In genomic region chr10:4333319-4333718, GRCm38 (mm10) we compare ENCODE assay signal across 8 mouse cellular contexts. TPM values are rescaled to one million over a fixed set of nuclear protein-coding genes. Genes with fewer than 3 reads are reported as not detected.
A peak's percentile ranks its signal among the peaks of the same experiment; 100 is the strongest.
DNase-seq lines count a peak whose midpoint lies in the region; ATAC-seq and TF ChIP-seq lines count a peak whose summit lies in the region.

No protein-coding gene starts in this region.

- no peak overlapping the region for H3K9ac ChIP-seq in intestine, embryonic 16.5 days (ENCODE audit: low read depth, low read length)
- no peak overlapping the region for H3K9ac ChIP-seq in limb, embryonic 15.5 days
- H3K9ac ChIP-seq in midbrain, embryonic 14.5 days (replicated peaks; ENCODE audit: low read length) = no peak overlapping the region

- H3K4me2 ChIP-seq in intestine, embryonic 16.5 days (ENCODE audit: low read depth, low read length) = peak overlapping the region; percentile 64
- H3K4me2 ChIP-seq in limb, embryonic 15.5 days = peak overlapping the region; percentile 68
- peak overlapping the region; percentile 61 for H3K4me2 ChIP-seq in midbrain, embryonic 14.5 days (ENCODE audit: low read length)

- 13% methylated on average over 8 of the region's 8 CpGs for WGBS in intestine, embryonic 16.5 days
- 12% methylated on average over 8 of the region's 8 CpGs for WGBS in limb, embryonic 15.5 days
- WGBS in midbrain, embryonic 14.5 days = 7% methylated on average over 8 of the region's 8 CpGs

- DNase-seq in 416B (ENCODE audit: low read depth) (peak; percentile 71), R1 (ENCODE audit: low read depth, low spot score) (peak; percentile 99)
- peak; percentile 82 for DNase-seq in midbrain, embryonic 14.5 days
- peak; percentile 53 for DNase-seq in thymus, postnatal 25 days

- no peaks in the 10 kb centered on the region for H3K27me3 ChIP-seq in intestine, embryonic 16.5 days (replicated peaks; ENCODE audit: control insufficient read depth, insufficient read depth, low read length)
- no peaks in the 10 kb centered on the region for H3K27me3 ChIP-seq in limb, embryonic 15.5 days
- no peaks in the 10 kb centered on the region for H3K27me3 ChIP-seq in midbrain, embryonic 14.5 days (ENCODE audit: control insufficient read depth, insufficient read depth, low read length)

- peak; percentile 83 for TF ChIP-seq CTCF in cortical plate, adult 2 months (IDR thresholded peaks at IDR 0.05; ENCODE audit: extremely low read depth, insufficient read depth, low read length)

- no peak overlapping the region for H3K4me3 ChIP-seq in cortical plate, adult 2 months (ENCODE audit: insufficient read depth, low read length)
- H3K4me3 ChIP-seq in intestine, embryonic 16.5 days (ENCODE audit: low read length) = peak overlapping the region; percentile 3; the same call in 1 of the 2 replicates
- no peak overlapping the region; the same call in 1 of the 2 replicates for H3K4me3 ChIP-seq in limb, embryonic 15.5 days
- no peak overlapping the region for H3K4me3 ChIP-seq in midbrain, embryonic 14.5 days (replicated peaks; ENCODE audit: low read depth, low read length)

- no peaks in the 10 kb centered on the region for H3K36me3 ChIP-seq in intestine, embryonic 16.5 days (ENCODE audit: control insufficient read depth, insufficient read depth, low read length)
- H3K36me3 ChIP-seq in limb, embryonic 15.5 days = no peaks in the 10 kb centered on the region
- no peaks in the 10 kb centered on the region for H3K36me3 ChIP-seq in midbrain, embryonic 14.5 days (ENCODE audit: control insufficient read depth, insufficient read depth, low read length)

- no peaks in the 10 kb centered on the region for H3K4me1 ChIP-seq in cortical plate, adult 2 months (ENCODE audit: control insufficient read depth, insufficient read depth, low read length)
- H3K4me1 ChIP-seq in intestine, embryonic 16.5 days (ENCODE audit: control insufficient read depth, insufficient read depth, low read length) = peaks cover 10% of the 10 kb centered on the region; the same call in 1 of the 2 replicates
- H3K4me1 ChIP-seq in limb, embryonic 15.5 days = peaks cover 15% of the 10 kb centered on the region; the same call in 1 of the 2 replicates
- H3K4me1 ChIP-seq in midbrain, embryonic 14.5 days (ENCODE audit: control insufficient read depth, insufficient read depth, low read length) = peaks cover 8% of the 10 kb centered on the region

- TF ChIP-seq POLR2A in cortical plate, adult 2 months (IDR thresholded peaks at IDR 0.05; ENCODE audit: extremely low read depth, insufficient read depth, low read length) = no peak

- H3K27ac ChIP-seq in cortical plate, adult 2 months (ENCODE audit: insufficient read depth, low read length) = no peak overlapping the region
- no peak overlapping the region for H3K27ac ChIP-seq in intestine, embryonic 16.5 days (ENCODE audit: low read length)
- H3K27ac ChIP-seq in limb, embryonic 15.5 days = peak overlapping the region; percentile 73
- H3K27ac ChIP-seq in midbrain, embryonic 14.5 days (replicated peaks; ENCODE audit: low read depth, low read length) = no peak overlapping the region

- ATAC-seq in granulocyte monocyte progenitor cell, adult 5-6 weeks (replicated peaks; ENCODE audit: poor library complexity, severe bottlenecking) = peak; percentile 68
- no peak for ATAC-seq in intestine, embryonic 16.5 days
- no peak for ATAC-seq in limb, embryonic 15.5 days (ENCODE audit: insufficient number of reproducible peaks, low FRiP score, low TSS enrichment, low read depth)
- ATAC-seq in midbrain, embryonic 14.5 days (ENCODE audit: low FRiP score, low TSS enrichment) = peak; percentile 19; the same call in 1 of the 2 replicates

- H3K9me3 ChIP-seq in intestine, embryonic 16.5 days (ENCODE audit: control insufficient read depth, low read length) = no peaks in the 10 kb centered on the region
- no peaks in the 10 kb centered on the region for H3K9me3 ChIP-seq in limb, embryonic 15.5 days
- no peaks in the 10 kb centered on the region for H3K9me3 ChIP-seq in midbrain, embryonic 14.5 days (ENCODE audit: control insufficient read depth, low read length)

RNA-seq across cellular contexts. Expression of gene Zbtb2, which starts 54.6 kb away (rescaled TPM):
- 7.8 and 7.9 TPM in 2 replicates for polyA plus RNA-seq in cortical plate, adult 2 months (2012; rRNA removed)
- 6.8 and 12.9 TPM in 2 replicates for total RNA-seq in granulocyte monocyte progenitor cell, adult 5-6 weeks (2014; fragmentation: Nextera tagmentation)
- total RNA-seq in granulocyte monocyte progenitor cell, adult 5-6 weeks (2017) = 11.1 and 13.4 TPM in 2 replicates
- 10.8 and 10.9 TPM in 2 replicates for polyA plus RNA-seq in intestine, embryonic 16.5 days (2015; fragmentation: Nextera tagmentation; extraction: Ambion mirVana)
- 12.5 and 13.4 TPM in 2 replicates for polyA plus RNA-seq in limb, embryonic 15.5 days (2015; fragmentation: Nextera tagmentation; extraction: Ambion mirVana)
- 12.7 and 17.5 TPM in 2 replicates for polyA plus RNA-seq in midbrain, embryonic 14.5 days (2014; fragmentation: Nextera tagmentation; extraction: Ambion mirVana)

Comparison
In these comparisons a context has a peak if more than half of its experiments do, and no peak if none do; other contexts are left out.
1. ATAC-seq: peak in granulocyte monocyte progenitor cell, adult 5-6 weeks (single experiment) and midbrain, embryonic 14.5 days (single experiment); none in intestine, embryonic 16.5 days (single experiment) and limb, embryonic 15.5 days (single experiment).
2. Peak in every context shown above with its lines, with median percentiles within 50 percentile points of each other: DNase-seq and H3K4me2 ChIP-seq.